Mouse (Mus musculus): ENCODE data around the gene Slf2.

Gene Slf2

DNA sequence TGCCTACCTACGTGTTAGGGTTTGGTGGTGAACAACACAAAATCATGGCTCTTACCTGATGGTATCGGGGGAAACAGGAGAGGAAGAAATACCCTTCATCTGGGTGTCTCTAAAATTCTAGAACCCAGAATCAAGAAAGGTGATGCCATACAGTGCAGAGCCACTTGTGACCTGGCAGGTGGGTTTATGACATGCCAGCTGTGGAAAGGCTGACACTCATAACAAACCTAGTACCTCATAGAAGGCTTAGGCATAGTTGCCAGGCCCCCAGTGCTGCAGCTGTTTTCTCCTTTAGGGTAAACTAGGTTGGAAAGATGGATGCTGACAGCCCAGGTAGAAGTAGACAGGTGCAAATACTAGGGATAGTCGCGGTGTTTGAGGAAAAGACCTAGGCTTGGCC, 53.5 kb downstream of the Slf2 start:
- no peak for DNase-seq (ENCODE audit: low spot score in 2 of 2)

DNA sequence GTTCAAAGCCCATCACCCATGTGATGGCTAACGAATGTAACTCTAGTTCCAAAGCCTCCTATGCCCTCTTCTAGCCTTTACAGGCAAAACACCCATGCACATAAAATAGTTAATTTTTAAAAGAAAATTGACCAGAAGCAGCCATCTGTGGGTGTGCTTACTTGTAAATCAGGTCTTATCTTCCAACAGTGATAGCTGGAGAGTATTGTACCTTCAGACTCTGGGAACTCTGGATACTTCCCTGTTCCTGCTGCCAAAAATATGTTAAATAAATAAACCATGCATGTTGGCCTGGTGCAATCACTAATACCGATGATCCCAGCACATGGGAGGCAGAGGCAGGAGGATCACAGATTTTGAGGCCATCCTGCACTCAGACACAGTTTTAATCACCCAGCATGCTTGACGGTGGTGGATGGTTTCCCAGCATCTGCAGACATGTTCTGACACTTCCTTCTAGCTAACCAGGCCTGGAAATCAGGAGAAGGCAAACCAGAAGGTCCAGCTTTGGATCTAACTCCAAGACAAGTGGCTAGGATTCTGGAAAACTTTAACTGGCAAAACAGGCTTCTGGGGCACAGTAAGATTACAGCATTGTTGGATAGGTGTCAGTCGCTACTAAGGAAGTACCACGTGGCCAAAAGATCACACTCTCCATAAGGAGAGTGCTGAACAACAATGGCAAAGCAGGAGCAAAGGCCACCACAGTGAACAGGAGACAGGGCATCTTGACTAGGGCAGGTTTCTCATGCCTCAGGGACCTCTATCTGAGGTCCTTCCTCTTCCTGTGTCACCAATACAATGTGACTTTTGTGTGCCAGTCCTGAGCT, 54.4 kb downstream of the Slf2 start:
- DNase-seq (ENCODE audit: low spot score in 2 of 2): no peak

GRCm38 (mm10) chr19:44987004-44987403, 56.1 kb downstream of the Slf2 start:
- no peak for DNase-seq (ENCODE audit: low spot score in 2 of 2)

- DNase-seq (ENCODE audit: low spot score in 2 of 2): no peak
Observed at GRCm38 (mm10) chr19:44987851-44988250, 56.9 kb downstream of the Slf2 start.

GRCm38 (mm10) chr19:44988321-44988720, 57.4 kb downstream of the Slf2 start:
- no peak for DNase-seq (ENCODE audit: low spot score in 2 of 2)

GRCm38 (mm10) chr19:44988831-44989566, 58.0 kb downstream of the Slf2 start, which contains the start of gene Sema4g:
TSS of gene Sema4g (plus strand) at chr19:44989101.
- DNase-seq (ENCODE audit: low spot score in 2 of 2): peak in 1 of 2 experiments; percentile 44

DNA sequence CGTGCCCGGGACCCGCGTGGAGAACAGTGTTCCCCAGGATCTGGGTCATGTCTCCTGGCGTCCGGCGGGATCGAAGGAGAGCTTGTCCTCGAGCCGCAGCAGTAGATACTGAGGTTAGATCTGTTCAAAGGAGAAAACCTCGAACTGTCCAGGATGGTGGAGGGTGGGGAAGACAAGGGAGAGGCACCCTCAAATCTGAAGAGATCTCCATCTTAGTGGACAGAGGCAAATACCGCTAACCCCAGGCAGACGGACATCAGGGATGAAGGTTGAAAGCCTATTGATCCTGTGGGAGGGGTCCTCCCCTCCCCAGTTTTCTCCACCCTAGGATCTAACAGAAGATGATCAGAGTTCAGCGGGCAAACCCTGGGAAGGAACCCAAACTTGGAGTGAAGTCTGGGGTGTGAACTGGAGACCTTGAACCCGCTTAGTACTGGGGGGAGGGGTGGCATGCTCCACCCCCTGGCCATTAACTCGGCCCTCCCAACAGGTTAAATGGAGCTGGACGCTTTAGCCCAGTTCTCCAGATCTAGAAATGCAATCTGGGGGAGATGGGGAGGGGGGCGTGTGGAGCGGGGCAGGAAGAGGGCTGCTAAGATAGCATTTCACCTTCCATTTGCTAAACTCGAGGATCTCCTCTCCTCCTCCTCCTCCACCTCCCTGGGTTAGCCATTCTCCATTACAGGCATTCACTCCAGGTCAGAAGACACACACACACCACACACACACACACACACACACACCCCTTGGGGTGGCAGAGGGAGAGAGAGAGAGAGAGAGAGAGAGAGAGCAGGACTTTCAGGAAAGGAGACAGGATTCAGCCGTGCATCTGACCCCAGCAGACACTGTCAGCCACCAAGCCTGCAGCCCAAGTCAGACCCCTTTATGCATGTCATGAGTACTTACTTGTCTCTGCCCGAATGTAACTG, 58.9 kb downstream of the Slf2 start:
- no peak for DNase-seq (ENCODE audit: low spot score in 2 of 2)

GRCm38 (mm10) chr19:44991031-44991430, 60.1 kb downstream of the Slf2 start:
- DNase-seq (ENCODE audit: low spot score in 2 of 2): no peak

- no peak for DNase-seq (ENCODE audit: low spot score in 2 of 2)
Observed at GRCm38 (mm10) chr19:44992246-44992645, 61.3 kb downstream of the Slf2 start.

- no peak for DNase-seq (ENCODE audit: low spot score in 2 of 2)
Observed at GRCm38 (mm10) chr19:44992712-44993111, 61.8 kb downstream of the Slf2 start.

- no peak for DNase-seq (ENCODE audit: low spot score in 2 of 2)
Observed at GRCm38 (mm10) chr19:44997786-44998185, 66.8 kb downstream of the Slf2 start.

DNA sequence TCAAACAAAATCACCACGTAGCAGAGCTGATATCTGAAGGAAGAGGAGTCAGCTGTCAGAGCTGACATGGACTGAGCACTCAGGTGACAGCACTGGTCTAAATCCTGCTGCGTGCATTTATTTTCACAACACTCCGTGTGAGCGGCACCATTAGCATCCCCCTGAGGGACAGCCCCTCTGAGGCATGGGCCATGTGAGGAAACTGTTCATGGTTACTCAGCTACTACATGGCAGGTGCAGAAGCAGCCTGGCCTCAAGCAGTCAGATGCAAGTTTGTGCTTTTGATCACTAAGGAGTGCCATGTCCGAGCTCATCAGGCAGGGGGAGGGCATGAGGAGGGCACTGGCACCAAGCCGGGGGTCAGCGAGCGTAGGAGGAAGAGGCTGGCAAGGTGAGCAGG, 68.7 kb downstream of the Slf2 start:
- no peak for DNase-seq (ENCODE audit: low spot score in 2 of 2)

DNA sequence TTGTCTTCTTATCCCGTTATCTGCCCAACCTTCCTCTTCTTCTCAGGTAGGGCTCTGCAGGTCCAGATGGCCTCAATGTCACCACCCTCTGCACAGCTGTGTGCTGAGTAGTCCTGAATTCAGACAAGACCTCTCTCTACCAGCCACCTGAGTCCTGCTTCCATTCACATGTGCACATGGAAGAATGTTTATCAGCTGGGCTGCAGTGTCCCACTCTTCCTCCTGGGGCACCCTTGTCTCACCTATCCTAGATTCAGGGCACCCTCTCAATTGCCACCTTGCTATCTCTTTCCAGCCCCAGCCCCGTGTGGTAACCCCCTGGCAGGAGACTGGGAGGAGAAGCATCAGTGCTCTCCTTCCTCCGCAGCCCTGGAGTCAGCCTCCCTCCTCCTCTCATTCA, 71.3 kb downstream of the Slf2 start:
- DNase-seq (ENCODE audit: low spot score in 2 of 2): no peak

GRCm38 (mm10) chr19:45003740-45004516, 73.0 kb downstream of the Slf2 start:
- no peak for DNase-seq (ENCODE audit: low spot score in 2 of 2)

- DNase-seq (ENCODE audit: low spot score in 2 of 2): peak; percentile 68 to 91
Observed at GRCm38 (mm10) chr19:45005444-45005843, 74.5 kb downstream of the Slf2 start, which contains the start of gene Twnk. TSS of gene Twnk (plus strand) at chr19:45005663.

GRCm38 (mm10) chr19:45005957-45006712, 75.2 kb downstream of the Slf2 start, which contains the start of gene Mrpl43:
TSS of gene Mrpl43 (minus strand) at chr19:45006442.
- peak; percentile 97 to 98 for DNase-seq (ENCODE audit: low spot score in 2 of 2)

GRCm38 (mm10) chr19:45007021-45007420, 76.1 kb downstream of the Slf2 start:
- no peak for DNase-seq (ENCODE audit: low spot score in 2 of 2)

GRCm38 (mm10) chr19:45007425-45008191, 76.7 kb downstream of the Slf2 start:
- DNase-seq (ENCODE audit: low spot score in 2 of 2): no peak

DNA sequence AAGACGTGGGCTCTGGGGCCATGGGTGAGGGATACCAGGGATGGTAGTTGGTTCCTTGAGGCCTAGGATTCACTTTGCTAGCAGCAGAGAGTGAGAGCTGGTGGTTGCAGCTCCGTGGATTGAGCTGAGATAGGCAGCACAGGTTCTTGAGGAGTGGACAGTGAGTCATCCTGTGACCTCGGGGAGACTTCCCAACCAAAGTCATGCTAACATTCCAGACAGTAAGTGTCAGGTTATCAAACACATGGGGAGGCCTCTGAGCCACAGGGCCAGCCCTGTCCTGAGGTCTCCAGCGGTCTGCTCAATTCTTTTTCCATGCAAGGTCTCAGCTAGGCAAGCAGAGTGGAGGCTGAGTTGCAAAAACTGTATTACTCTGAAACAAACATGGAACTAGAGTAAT, 79.7 kb downstream of the Slf2 start:
- no peak for DNase-seq (ENCODE audit: low spot score in 2 of 2)

All from spleen, postnatal 10 days (tissue).